In genomic region chr6:83115011-83115671, GRCm38 (mm10) we compare ENCODE assay signal across 8 mouse cellular contexts. TPM values are rescaled to one million over a fixed set of nuclear protein-coding genes. Genes with fewer than 3 reads are reported as not detected.
A peak's percentile ranks its signal among the peaks of the same experiment; 100 is the strongest.
DNase-seq lines count a peak whose midpoint lies in the region; ATAC-seq lines count a peak whose summit lies in the region.

Gene Mogs (plus strand): TSS chr6:83115496.

- H3K4me3 ChIP-seq in hindbrain, embryonic 14.5 days (replicated peaks; ENCODE audit: low read length), result peak within 1 kb of the TSS; percentile 75

- under 1% methylated on average over 55 of the region's 58 CpGs for WGBS in hindbrain, embryonic 14.5 days

- peaks cover 29% of the 10 kb centered on the region for H3K4me1 ChIP-seq in hindbrain, embryonic 14.5 days (replicated peaks; ENCODE audit: control insufficient read depth, insufficient read depth, low read length)

- DNase-seq in R1 (ENCODE audit: low read depth, low spot score), result peak; percentile 74
- DNase-seq in cerebellum, postnatal 36 days, result peak; percentile 88 to 94
- DNase-seq in frontal cortex, postnatal 36 days (ENCODE audit: low spot score in 2 of 2), result peak; percentile 91
- DNase-seq in hindbrain, embryonic 14.5 days (ENCODE audit: low spot score), result peak; percentile 90
- peak; percentile 91 for DNase-seq in layer of hippocampus, postnatal 36 days
- DNase-seq in lung, postnatal 36 days, result peak; percentile 96
- DNase-seq in retina, embryonic 14.5 days (ENCODE audit: low spot score), result peak; percentile 90
- DNase-seq in thymus, postnatal 4 days, result peak; percentile 94

- H3K27ac ChIP-seq in hindbrain, embryonic 14.5 days, result peak within 1 kb of the TSS; percentile 66

- peak; percentile 88 for ATAC-seq in hindbrain, embryonic 14.5 days (ENCODE audit: low FRiP score)

- peak within 1 kb of the TSS; percentile 86 for H3K4me2 ChIP-seq in hindbrain, embryonic 14.5 days (replicated peaks)

- peaks cover 39% of the 10 kb centered on the region for H3K36me3 ChIP-seq in hindbrain, embryonic 14.5 days (replicated peaks; ENCODE audit: control insufficient read depth, insufficient read depth)

- H3K27me3 ChIP-seq in hindbrain, embryonic 14.5 days (ENCODE audit: control insufficient read depth, insufficient read depth, low read length), result no peaks in the 10 kb centered on the region

- no peaks in the 10 kb centered on the region for H3K9me3 ChIP-seq in hindbrain, embryonic 14.5 days (ENCODE audit: control insufficient read depth, low read length)

- H3K9ac ChIP-seq in hindbrain, embryonic 14.5 days, result peak within 1 kb of the TSS; percentile 85

RNA-seq across cellular contexts. Expression of gene Mogs, which starts in this region (rescaled TPM):
- polyA plus RNA-seq in hindbrain, embryonic 14.5 days (2014; fragmentation: Nextera tagmentation; extraction: Ambion mirVana), result 23.9 and 24.0 TPM in 2 replicates
- total RNA-seq in layer of hippocampus, postnatal 36 days (2021), result 10 to 100 TPM; 28.0 to 28.9 TPM

Comparison
In these comparisons a context has a peak if more than half of its experiments do, and no peak if none do; other contexts are left out.
1. Peak in every context shown above with its lines: DNase-seq, ATAC-seq, H3K4me3 ChIP-seq and H3K27ac ChIP-seq.